Mouse (Mus musculus) G1E (cell line): ENCODE results near the gene Nploc4. TPM values are rescaled to one million over a fixed set of nuclear protein-coding genes. Genes with fewer than 3 reads are reported as not detected.

ENCODE experiments used
- ATAC-seq: 2 replicates; pipeline ENCODE4 v1.8.0; 2016; ENCODE audit warnings: mild to moderate bottlenecking; ENCODE audit not compliant: insufficient number of reproducible peaks, poor library complexity, low FRiP score, severe bottlenecking; ENCODE audit errors: extremely low read depth
- DNase-seq: peaks from one replicate; pipeline ENCODE4 v3.0.0; 2012; ENCODE audit warnings: low spot score
- H3K27me3 ChIP-seq: 2 replicates; pipeline ENCODE4 v1.6.1; 2012; ENCODE audit warnings: mild to moderate bottlenecking, low read length, inconsistent platforms; ENCODE audit not compliant: insufficient read depth
- H3K36me3 ChIP-seq: replicated peaks from 2 replicates; pipeline ENCODE3; 2012; ENCODE audit warnings: mild to moderate bottlenecking, inconsistent platforms
- H3K4me1 ChIP-seq: 2 replicates; pipeline ENCODE4 v1.6.1; 2012; ENCODE audit warnings: low read depth, low read length, inconsistent platforms, mixed read lengths; ENCODE audit not compliant: insufficient read depth
- H3K4me3 ChIP-seq: 2 replicates; pipeline ENCODE4 v1.5.1; 2012; ENCODE audit warnings: low read depth, mild to moderate bottlenecking, inconsistent platforms, low read length, moderate library complexity, mixed read lengths
- H3K9me3 ChIP-seq: replicated peaks from 2 replicates; pipeline ENCODE4 v1.6.1; 2012; ENCODE audit warnings: inconsistent platforms
- CTCF ChIP-seq: IDR thresholded peaks from 2 replicates; pipeline ENCODE4 v1.5.1; 2012; ENCODE audit warnings: low read depth, low read length, inconsistent platforms, mixed read lengths
- GATA1 ChIP-seq: IDR thresholded peaks from 2 replicates; pipeline ENCODE4 v1.6.1; 2012; ENCODE audit warnings: borderline replicate concordance, low read length, inconsistent platforms, mixed read lengths
- GATA2 ChIP-seq: IDR thresholded peaks from 2 replicates; pipeline ENCODE4 v1.6.1; 2012; ENCODE audit warnings: low read depth, low read length, inconsistent platforms, borderline replicate concordance
- POLR2AphosphoS5 ChIP-seq: IDR thresholded peaks from 2 replicates; pipeline ENCODE4 v1.6.1; 2012; ENCODE audit warnings: low read depth, low read length, inconsistent platforms; ENCODE audit not compliant: insufficient replicate concordance
- TAL1 ChIP-seq: conservative IDR thresholded peaks from 2 replicates; pipeline ENCODE4 v1.6.1; 2012; ENCODE audit warnings: low read depth, low read length, inconsistent platforms, mixed read lengths
- polyA plus RNA-seq: library from polyadenylated mRNA; stranded (reverse); fragments of >175 nt; gene quantifications from 2 replicates; pipeline ENCODE4 v1.2.3, GENCODE M21; 2012
- total RNA-seq, 2 experiments: library from RNA; stranded (forward) in 1 of 2; stranded (reverse) in 1 of 2; fragments of 200-1000 nt in 1 of 2; fragments of >200 nt in 1 of 2; fragmentation: Nextera tagmentation in 1 of 2; gene quantifications; 2 replicates each; pipeline ENCODE4 v1.2.3; 2014 to 2017

Nploc4 gene
- total and polyA plus RNA-seq, 3 experiments, result 42.7 to 72.4 (median 61.7) TPM

DNA sequence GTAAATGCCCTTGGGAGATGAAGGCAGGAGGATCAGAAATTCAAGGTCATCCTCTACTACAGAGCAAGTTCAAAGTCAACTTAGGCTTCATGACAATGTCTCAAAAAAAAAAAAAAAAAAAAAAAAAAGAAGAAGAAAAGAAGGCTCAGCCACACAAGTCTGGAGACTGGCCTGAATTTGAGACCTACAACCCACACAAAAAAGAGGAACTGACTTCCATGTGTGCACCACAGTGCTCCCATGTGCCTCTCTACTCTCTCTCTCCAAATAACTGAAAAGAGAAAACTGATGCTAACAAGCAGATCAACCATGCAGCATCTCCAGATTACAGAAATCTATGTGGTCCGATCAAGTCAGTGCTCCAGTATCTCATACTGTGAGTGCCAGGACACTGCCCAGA lies 32.7 kb downstream of the Nploc4 start:
- Histone ChIP-seq H3K4me3 (no peak overlapping the region; the same call in 1 of the 2 replicates), H3K36me3 (peaks cover 94% of the 10 kb centered on the region), H3K9me3 (no peaks in the 10 kb centered on the region), H3K27me3 (no peaks in the 10 kb centered on the region), H3K4me1 (peaks cover 72% of the 10 kb centered on the region)
- ATAC-seq (peak; percentile 31; the same call in 1 of the 2 replicates), DNase-seq (peak; percentile 53)
- TF ChIP-seq GATA1 (no peak), TAL1 (no peak), GATA2 (no peak), POLR2AphosphoS5 (no peak), CTCF (no peak)

DNA sequence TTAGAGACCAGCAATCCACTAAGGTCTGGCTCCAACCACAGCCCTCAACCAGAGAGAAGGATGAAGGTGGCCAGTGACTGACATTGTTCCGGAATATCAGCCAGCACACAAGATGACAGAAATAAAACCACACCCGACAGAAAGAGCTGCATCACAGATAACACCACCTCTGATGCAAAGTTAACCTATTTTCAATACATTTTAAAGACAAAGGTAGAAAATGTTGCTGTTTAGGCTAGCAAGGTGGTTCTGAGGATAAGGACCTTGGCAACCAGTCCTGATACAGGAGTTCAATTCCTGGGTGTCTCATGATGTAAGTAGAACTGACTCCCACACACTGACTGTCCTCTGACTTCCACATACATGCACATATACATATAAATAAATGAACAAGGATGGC lies 38.2 kb downstream of the Nploc4 start:
- ATAC-seq, result peak; percentile 15; the same call in 1 of the 2 replicates
- Histone ChIP-seq H3K9me3 (no peaks in the 10 kb centered on the region), H3K27me3 (no peaks in the 10 kb centered on the region), H3K36me3 (peaks cover 97% of the 10 kb centered on the region), H3K4me3 (no peak overlapping the region), H3K4me1 (peaks cover 61% of the 10 kb centered on the region)
- no peak for DNase-seq
- peak; percentile 55 for TF ChIP-seq TAL1
- no peak for TF ChIP-seq POLR2AphosphoS5

DNA sequence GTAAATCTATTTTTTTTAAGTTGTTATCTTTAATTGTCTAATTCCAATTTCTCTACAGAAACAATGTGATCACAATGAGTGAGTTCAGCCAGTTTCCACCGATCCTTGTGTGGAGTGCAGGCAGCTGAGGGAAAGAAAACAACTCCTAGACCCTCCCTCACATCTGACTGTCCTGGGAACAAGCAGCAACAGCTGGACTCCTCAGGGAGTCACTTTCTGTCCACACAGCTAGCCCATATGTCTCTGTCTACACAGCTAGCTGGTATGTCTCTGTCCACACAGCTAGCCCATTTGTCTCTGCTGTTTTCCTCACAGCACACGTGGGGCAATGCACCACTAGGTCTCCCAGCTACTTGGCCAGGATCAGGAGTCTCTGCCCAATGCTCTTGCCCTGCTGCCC lies 39.9 kb downstream of the Nploc4 start:
- Histone ChIP-seq H3K27me3 (no peaks in the 10 kb centered on the region), H3K4me3 (no peak overlapping the region), H3K4me1 (peaks cover 60% of the 10 kb centered on the region), H3K36me3 (peaks cover 97% of the 10 kb centered on the region), H3K9me3 (no peaks in the 10 kb centered on the region)
- DNase-seq (no peak), ATAC-seq (no peak)
- no peak for TF ChIP-seq POLR2AphosphoS5
- TF ChIP-seq GATA2, result no peak
- TF ChIP-seq TAL1, result no peak
- no peak for TF ChIP-seq GATA1
- TF ChIP-seq CTCF, result no peak

DNA sequence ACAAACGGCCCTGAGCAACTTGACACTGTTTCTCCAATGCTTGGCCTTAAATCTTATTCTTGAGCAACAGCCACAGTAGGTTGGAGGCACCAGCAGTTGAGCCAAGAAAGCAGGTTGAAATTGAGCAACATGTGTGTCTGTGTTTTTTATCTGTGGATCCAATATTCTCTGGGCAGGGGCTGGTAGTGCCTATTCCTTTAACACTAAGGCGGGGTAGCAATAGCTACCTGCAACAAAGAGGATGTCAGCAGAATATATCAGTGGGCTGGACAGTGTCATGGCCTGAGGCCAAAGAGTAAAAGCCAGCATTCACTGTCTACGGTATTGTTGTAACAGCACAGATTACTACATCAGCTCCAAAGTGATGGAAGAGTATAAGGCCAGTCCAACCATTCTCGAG lies 41.8 kb downstream of the Nploc4 start:
- DNase-seq (no peak), ATAC-seq (no peak)
- peaks cover 91% of the 10 kb centered on the region for H3K36me3 ChIP-seq
- no peak for TF ChIP-seq CTCF
- no peak for TF ChIP-seq GATA2
- no peak for TF ChIP-seq TAL1
- TF ChIP-seq GATA1, result no peak
- no peak for TF ChIP-seq POLR2AphosphoS5
- H3K4me3 ChIP-seq, result no peak overlapping the region
- peaks cover 52% of the 10 kb centered on the region for H3K4me1 ChIP-seq
- H3K9me3 ChIP-seq, result no peaks in the 10 kb centered on the region
- H3K27me3 ChIP-seq, result no peaks in the 10 kb centered on the region

DNA sequence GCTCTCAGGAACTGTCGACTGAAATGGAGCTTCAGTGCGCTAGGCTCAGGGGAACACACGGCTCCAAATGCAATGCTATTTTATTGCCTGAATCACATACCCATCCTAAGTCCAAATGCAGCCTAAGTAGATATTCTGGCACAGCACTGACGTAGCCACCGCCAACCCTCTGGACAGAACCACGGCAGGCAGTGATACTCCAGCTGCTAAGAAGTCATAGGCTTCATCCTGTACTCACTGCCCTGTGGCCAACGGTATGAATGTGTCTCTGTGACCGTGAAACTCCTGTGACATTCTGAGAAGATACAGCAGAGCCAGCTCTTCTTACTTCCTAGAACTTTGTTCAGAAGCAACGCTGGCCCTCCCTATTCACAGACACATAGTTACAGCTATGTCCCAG lies 48.9 kb downstream of the Nploc4 start:
- DNase-seq (no peak), ATAC-seq (no peak)
- no peaks in the 10 kb centered on the region for H3K9me3 ChIP-seq
- peaks cover 39% of the 10 kb centered on the region for H3K4me1 ChIP-seq
- TF ChIP-seq CTCF, result no peak
- TF ChIP-seq POLR2AphosphoS5, result no peak
- no peak for TF ChIP-seq TAL1
- no peak for TF ChIP-seq GATA1
- TF ChIP-seq GATA2, result no peak
- no peaks in the 10 kb centered on the region for H3K27me3 ChIP-seq
- peaks cover 85% of the 10 kb centered on the region for H3K36me3 ChIP-seq
- H3K4me3 ChIP-seq, result no peak overlapping the region

DNA sequence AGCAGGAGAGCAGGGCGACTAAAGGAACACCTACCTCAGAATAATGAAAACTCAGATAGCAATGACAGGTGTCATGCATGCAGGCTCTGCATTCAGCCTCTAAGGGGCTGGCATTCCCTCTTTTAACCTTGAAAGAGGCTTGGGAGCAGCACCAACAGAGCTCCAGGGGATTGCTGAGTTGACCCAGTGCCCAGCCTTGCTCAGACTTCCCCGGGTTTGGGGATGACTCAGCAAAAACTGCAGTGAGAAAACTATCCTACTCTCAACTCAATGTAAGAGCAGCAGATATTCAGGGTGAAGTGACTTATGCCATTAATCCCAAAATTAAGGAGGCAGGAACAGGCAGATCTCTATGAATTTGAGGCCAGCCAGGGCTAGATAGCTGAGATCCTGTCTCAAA lies 50.4 kb downstream of the Nploc4 start:
- ATAC-seq, result no peak
- no peak for DNase-seq

More for the DNA sequence above, 50.4 kb downstream of the Nploc4 start:
- Histone ChIP-seq H3K9me3 (no peaks in the 10 kb centered on the region), H3K36me3 (peaks cover 85% of the 10 kb centered on the region), H3K4me1 (peaks cover 39% of the 10 kb centered on the region), H3K27me3 (no peaks in the 10 kb centered on the region; the same call in 1 of the 2 replicates), H3K4me3 (no peak overlapping the region)
- TF ChIP-seq CTCF (no peak), GATA2 (no peak), TAL1 (no peak), POLR2AphosphoS5 (no peak), GATA1 (no peak)
